Mouse (Mus musculus): ENCODE results near the gene Itga1.

The Itga1 gene

DNA sequence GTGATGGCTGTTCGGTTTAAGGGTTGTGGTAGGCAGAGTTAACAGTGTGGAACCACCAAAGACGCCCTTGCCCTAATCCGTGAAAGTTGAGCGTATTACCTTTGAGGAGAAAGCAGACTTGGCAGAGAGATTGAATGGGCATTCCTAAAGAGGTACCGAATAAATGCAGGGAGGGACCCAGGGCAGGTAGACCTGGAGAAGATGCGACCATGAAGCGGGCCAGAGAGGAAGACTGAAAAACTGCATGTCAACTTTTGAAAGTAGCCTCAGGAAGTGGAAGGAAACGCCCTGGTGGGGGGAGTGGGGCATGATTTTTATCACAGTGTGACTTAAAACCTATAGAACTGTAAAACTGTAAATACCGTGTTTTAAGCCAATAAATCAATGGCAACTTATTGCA, 2.4 kb downstream of the Itga1 start:
- in situ Hi-C loops (cut with MboI, MseI), result no loop called here

DNA sequence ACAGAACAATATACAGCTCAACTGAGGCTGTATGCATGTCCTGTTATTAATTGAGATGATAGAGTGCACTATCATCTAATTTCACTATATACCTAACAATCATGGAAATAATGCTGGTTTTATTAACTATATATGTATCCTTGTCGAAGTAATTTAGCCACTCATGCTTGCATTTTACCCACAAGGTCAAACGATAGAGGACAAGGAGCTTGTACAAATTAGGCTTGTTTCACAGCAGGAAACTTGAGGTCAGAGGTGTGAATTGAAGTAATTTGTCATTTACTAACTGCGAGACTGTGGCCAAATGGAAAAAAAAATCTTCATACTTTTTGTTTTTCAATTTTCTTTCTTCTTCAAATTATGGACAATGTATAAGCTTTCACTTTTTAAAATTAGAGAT, 3.5 kb downstream of the Itga1 start:
- in situ Hi-C loops (cut with MboI, MseI), result no loop called here

DNA sequence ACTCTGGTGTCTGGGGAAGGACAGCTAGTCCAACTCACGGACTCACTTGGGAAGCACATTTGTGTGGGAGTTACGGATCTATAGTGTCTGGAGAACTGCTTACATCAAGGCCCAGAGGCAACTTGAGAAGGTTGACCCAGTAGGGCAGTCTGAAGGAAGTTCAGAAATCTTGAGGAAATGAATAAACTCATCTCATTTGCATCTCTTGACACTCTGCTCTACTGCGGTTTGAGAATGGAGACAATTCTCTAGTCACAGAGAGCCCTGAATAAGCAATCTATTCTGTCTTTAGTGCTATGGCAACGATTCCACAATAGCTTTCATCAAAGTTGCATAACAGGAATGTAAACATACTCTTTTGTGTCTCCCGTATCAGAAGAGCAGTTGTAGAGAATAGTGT, 4.8 kb downstream of the Itga1 start:
- in situ Hi-C loops (cut with MboI, MseI), result no loop called here

DNA sequence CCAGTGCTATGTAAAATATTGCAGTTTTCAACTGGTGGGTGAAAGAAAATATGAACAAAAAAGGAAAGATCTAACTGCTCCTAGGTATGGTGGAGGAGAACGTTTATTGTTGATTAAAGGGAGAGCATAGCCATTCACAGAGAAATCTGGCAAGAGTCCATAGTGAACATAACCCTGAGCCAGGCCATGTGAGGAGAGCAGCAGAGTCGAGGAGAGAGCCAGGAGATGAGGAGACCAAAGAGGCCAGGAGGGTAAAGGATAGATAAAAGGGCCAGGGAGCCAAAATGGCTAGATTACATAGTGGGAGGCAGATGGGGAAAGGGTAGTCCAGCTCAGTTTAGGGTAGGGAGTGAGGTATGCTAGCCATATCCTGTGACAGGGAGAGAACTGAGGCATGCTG, 5.5 kb downstream of the Itga1 start:
- in situ Hi-C loops (cut with MboI, MseI), result no loop called here

DNA sequence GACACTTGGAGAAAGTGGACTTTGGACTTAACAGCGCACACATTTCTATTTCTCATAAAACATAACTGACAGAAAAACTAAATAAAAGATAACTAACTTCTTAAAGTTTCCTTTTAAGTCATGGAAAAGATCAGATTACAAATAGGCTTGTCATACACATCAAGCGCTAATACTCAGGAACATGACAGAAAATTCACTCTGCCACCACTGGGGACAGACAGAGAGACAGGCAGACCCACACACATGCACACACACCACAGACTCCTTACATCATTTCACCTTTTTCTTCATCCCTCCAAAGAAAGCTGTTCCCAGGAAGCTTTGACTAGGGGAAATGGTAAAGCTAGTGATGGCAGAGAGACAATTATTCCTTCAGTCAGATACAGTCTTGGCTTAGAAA, 6.4 kb downstream of the Itga1 start:
- in situ Hi-C loops (cut with MboI, MseI), result no loop called here

DNA sequence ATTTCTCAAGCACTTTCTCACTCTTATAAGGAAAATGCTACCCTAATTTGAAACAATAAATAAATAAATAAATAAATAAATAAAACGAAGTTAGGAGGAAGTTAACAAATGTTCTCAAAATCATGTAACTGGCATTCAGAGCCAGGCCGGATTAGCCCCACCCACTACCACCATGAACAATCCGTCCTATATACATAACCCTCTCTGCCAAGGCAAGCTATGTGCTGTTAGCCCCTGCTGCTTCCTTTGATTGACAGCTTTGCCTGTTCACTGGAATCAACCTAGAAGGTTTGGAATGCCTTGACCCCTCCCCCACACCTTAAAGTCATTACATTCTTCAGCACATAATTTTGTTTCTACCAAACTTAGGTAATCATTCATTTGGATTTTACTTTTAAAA, 10.3 kb downstream of the Itga1 start:
- in situ Hi-C loops (cut with MboI, MseI), result no loop called here

DNA sequence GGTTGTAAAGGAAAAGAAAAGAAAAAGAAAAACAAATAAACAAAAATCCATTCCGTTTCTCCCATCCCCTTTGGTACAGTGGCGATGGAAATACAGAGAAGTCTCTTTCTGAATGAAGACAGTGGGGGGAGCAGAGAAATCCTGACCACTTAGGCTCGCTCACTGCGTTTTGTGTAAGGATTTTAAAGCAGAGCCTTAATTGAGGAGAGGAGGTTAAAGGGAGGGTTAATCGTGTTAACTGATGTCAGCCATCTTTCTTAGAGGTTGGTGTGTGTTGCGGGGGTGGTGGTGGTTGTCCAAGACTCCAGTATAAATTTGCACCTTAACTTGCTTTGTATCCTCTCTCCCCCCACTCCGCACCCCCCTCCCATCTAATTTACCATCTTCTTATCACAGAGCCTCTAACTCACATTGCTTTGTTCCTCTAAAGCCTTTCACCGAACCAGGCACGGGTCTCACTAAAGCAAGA, 10.8 kb downstream of the Itga1 start:
- in situ Hi-C loops (cut with MboI, MseI), result no loop called here

DNA sequence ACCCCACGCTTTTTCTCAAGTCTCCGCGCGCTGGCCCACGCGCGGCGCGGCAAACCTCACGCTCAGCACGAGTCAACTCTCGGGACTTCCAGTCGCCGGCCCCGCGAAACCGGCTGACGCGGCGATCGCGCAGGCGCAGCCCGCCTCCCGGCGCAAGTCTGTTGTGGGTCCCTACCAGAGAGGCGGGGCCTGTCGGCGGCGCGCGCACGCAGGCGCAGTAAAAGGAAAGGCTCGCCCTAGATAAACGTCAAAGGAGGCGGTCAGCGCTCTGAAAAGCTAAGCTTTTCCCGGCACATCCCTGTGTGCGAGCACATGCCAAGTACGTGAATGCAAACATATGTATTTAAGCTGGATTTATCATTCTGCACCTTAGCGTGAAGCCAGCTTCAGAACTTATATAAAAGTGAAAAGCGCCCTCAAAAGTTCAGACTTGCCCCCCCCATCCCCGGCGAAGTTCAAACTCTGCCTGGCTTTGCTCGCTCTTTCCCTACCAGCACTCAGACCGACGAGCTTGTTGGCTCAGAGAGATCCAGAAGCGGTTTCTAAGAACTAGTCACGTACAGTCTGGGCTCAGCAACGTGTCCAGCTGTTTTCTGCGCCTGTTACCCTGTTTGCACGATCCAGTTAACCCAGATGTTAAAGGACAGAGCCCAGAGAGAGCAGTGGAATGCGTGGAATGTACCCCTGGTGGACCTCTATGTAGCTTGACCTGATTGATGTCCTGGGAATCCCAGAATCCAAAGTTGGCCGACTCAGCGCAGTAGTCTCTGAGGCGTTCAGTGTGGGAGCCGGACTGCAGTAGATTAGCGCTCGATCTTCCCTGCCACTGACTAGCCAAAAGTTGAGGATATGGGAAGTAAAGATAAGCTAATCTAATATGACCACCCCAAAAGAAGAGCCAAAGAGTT, 11.4 kb downstream of the Itga1 start, which contains the start of gene Pelo:
Gene Pelo, minus strand, starts transcription at position 118 of the 908 bp plus-strand sequence.
- in situ Hi-C loops (cut with MboI, MseI), result no loop called here

DNA sequence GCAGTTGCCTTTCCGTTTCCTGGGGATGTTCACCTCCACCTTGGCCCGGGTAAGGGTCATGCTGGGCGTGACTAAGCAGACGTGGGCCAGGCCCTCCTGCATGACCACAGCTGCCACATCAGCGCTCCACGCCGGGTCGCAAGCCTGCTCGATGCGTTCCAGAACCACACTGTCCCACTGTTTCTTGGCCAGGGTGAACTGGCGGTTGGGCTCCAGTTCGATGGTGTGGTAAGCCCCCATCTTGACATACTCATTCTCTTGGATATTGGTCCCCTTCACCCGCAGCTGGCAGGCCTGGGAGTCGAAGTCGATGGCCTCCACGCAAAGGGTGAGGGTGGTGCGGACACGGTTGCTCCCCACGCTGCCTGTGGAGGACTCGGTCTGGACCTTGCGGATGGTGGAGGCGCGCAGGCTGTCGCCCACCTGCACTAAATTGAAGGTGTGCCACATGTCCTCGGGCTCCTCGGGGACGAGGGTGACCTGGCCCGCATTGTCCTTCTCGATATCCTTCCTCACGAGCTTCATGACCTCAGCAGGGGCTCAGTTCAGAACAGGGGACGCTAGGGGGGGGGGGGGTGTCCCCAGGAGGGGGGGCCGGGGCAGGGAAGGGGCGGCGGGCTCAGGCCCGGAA, 12.3 kb downstream of the Itga1 start:
- in situ Hi-C loops (cut with MboI, MseI), result no loop called here

DNA sequence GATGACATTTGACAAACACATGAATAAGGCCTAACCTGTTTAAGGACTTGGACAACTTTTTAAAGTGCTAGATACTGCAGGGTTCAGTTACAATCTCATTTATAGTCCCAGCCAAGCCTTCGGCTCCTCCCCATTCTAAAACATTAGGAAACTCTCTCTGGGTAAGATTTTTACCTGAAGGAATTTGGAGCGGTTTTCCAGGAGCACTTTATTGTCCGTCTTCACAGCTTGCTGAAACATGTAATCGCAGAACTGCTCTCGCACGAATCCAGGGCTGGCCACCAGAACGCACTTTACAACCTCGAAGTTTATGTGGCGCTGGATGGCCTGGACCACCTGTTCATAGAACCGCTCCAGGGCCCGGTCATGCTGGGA, 12.8 kb downstream of the Itga1 start:
- in situ Hi-C loops (cut with MboI, MseI), result no loop called here

DNA sequence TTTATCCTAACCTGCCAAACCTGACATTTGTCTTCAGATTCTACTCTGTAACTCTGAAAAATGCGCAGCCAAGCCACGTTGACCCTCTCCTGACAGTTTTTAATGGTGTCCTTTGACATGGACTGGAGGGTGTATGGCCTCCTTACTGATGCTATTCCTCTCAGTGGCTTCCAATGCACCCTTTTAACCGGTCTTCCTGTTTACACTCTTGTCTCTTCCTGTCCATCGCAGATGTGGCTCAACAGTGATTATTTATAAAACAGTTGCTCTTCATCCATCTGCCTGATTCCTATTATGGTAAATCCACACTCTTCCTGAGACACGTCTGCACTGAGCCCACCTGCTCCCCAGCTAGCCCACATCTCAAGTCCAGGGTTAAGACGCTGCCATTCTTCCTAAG, 15.8 kb downstream of the Itga1 start:
- in situ Hi-C loops (cut with MboI, MseI), result no loop called here

DNA sequence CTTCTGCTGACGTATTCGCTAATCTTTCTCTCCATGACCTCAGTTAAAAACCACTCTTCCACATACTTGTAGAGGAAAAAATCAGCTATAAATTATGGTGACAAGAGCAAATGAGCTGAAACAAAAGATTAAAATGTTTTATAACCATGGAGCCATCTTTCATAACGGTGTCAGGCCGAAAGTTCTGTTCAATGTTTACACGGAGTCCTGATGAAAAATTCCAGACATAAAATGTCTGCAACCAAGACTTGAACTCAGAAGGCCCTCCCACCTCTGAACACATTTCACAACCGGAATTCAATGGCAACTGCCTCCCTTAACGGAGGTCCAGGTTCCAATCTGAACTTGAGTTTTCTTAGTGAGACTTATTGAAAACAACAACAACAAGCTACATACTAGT, 19.4 kb downstream of the Itga1 start:
- in situ Hi-C loops (cut with MboI, MseI), result no loop called here

DNA sequence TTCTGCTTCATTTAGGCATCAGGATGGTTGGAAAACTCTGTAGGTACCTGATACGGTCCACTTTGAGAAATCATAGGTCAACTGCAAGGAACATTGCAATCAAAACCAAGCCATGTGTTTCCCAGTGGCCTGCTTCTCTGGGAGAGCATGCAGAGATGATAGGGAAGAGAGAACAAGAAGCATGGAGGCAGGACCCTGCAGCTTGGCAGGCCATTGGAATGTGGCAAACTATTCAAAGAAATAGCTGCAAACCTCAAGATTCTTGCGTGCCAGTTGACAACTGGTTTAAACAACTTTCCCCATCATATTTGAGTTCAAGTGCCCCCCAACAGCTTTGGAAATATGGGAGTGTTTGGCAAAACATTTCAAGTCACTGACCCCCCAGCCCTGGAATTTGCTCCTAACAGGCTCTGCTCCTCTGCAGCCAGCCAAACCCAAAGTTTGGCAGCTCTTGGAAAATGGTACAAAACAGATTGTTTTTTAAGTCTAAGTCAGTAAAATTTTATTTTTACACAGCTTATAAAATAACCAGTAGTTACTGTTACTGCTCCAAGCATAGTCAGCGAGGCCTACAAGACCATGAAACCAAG, 21.7 kb downstream of the Itga1 start:
- in situ Hi-C loops (cut with MboI, MseI), result no loop called here

DNA sequence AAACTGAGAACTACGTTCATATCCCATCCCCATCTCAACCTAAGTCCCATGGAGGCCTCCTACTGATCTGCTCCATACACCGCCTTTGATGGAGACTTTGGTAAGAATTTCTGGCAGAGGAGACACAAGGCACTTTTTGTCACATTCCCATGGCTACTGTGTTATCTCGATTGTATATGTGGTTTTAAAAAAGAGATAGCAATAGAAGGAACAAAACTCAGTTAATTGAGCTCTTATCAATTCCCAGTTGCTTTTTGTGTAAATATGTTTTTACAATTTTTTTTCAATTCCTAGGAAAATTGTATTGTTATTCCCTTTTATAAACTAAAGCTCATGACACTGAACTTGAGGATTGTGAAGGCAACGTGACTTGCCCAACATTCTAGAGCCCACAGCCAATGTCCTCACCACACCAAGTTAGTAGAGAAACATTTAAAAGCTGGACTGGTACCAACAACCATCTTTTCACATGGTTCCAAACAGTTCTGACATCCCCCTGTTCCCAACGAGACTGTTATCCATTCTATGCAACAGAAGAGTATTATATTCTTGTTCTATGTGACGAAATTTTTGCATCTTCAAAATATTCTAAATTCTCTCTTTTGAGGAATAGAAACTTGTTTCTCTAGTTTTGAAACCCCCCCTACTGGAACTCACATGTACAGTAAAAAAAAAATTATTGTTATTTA, 22.6 kb downstream of the Itga1 start:
- in situ Hi-C loops (cut with MboI, MseI), result no loop called here

DNA sequence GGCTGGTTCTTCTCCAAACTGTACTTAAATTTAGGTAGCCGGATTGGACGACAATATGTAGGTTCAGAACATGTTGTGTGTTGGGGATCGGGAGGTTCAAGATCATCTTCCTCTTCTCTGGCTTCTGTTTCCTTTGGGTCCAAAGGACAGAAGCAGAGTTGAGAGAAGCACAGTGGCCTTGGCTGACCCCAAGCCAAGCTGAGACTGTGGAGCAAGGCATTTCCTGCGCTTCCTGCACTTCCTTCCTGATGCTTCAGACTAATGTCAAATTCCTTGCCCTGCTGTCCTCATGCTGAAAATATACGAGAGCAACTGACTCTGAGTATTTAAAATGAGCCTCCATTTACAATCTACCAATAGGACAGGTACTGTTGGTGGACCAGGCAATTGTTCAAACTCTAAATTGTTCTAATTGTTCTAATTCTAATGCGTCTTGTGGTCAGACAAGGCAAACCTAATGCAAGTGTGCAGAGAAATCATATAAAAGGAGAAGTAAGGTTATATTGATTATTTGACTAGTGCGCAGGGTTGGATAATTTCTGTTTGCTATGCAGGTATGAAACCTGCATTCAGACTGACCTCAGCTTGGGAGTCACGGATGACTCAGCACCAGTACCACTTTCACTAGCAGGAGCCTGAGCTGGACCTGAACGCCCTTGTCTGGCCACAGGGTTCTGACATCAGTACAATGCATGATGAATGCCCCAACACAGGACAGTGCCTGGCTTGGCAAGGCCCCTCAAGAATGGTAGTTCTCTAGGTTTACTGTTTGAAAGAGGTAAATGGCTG, 24.2 kb downstream of the Itga1 start:
- in situ Hi-C loops (cut with MboI, MseI), result no loop called here

DNA sequence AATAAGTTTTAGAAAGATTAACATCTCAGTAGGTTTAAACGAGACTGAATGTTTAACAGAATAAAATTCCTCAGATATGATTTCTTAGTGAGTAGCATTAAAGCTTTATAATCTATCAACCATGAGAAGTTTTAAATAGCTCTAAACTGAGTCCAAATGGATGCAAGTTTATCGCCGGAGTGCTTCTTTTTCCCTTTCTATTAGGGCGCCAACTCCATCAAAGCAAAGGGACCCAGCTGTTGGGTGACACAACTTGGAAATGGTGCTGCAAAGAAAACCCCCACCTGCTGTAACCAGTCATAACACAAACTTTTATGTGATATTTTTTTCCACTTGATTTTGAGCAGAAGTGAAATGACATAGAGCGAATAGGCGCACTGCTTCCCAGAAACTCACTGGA, 29.4 kb downstream of the Itga1 start:
- in situ Hi-C loops (cut with MboI, MseI), result no loop called here

DNA sequence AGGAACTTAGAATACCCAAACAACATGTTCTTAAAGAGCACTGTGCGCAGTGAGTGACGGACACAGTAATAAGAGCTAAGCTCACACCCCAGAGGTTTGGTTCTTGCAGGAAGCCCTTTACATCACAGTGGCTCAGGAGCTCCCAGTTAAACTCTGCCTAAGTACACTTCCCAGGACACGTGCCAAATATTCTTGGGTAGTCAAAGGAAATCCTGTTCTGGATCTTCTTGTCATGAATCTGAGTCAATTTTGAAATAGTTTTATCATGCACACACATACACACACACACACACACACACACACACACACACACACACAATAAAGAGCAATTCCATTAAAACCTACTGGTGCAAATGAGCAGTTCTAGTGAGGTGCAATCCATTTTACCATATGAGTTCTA, 30.3 kb downstream of the Itga1 start:
- in situ Hi-C loops (cut with MboI, MseI), result no loop called here

DNA sequence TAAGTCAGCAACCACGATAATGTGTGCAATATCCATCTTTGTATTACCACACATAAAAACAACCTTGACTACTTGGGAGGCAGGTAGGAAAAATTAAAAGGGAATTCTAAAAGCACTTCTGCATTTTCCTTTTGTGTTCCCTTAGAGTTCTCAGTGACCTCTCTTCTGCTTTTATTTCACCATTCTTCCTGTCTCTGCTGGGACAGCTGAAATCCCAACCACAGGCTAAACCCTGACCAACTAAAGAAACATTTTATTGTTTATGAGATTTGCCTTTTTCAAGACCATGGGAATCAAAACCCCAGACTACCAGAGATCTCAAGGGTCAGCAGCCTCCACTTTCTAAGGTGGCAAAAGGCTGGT, 33.8 kb downstream of the Itga1 start:
- in situ Hi-C loops (cut with MboI, MseI), result no loop called here

DNA sequence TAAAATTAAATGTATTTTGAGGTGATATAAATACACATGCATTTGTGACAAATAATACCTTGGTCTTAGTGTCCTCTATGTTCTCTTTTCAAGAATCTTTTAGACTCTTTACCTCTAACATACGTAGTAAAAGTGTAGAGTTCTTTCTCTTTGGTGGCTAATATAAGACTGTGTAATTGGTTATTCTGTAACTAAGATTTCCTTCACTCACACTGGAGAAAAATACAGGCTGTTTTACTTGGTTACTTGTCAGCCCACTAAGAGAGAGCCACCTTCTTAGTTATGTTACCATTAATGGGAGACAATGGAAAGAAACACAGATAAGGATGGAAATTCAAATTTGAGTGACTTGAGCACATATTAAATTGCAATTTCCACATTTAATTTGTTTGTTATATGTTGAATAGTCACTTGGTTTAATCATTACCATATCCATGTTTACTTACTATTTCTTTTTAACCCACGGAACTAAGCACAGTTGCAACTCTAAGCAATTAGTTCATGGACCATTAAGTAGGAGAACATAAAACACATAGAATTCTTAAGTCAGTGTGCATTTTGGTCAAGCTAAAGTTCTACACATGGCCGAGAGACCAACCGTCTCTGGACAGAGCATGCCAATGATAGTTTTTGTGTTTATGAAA, 34.3 kb downstream of the Itga1 start:
- in situ Hi-C loops (cut with MboI, MseI), result no loop called here

DNA sequence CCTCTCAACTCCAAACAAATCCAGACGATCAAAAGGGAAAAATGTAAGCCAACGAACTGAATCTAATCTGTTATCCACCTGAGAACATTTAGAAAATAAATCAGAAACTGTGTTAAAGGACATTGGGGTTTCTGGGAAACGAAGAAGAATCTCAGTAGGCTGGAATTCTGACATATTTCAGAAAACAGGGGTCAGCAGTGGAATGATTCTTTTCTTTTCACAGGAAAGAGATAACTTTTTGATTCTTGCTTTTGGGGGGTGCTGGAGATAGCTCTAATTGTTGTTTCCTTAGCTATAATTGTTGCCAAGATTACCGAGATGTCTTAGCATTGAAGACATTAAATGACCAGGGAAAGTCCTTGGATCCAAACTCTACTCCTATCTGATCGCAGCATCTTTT, 44.2 kb downstream of the Itga1 start:
- in situ Hi-C loops (cut with MboI, MseI), result no loop called here

DNA sequence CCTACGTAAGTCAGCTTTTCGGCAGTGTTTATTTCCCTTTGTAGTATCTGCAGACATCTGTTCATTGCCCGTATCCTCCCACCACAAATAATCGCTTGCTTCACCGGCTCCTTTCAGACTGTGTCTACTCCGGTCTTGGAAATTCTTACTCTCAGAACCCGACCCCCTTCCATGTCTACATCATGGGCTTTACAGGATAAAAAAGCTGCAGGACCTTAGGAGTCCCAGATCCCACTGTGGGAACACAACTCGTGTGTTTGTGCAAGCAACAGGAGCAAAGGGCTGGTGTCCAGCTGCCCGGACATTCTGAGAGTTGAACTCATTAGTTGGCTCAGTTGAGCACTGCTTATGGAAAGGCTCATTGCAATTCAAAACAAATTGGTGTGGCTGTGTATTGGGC, 47.0 kb downstream of the Itga1 start:
- in situ Hi-C loops (cut with MboI, MseI), result no loop called here

Data from T-helper 2 cell (primary cell).